Mouse (Mus musculus) left cerebral cortex, postnatal 10 days (tissue): Measurements from ENCODE around the gene Vmn1r10. TPM values are rescaled to one million over a fixed set of nuclear protein-coding genes. Genes with fewer than 3 reads are reported as not detected.

Experiments
- DNase-seq, 2 experiments: peaks; one replicate each; pipeline ENCODE4 v3.0.0; 2021 to 2022; ENCODE audit warnings: low spot score in 2 of 2, mixed read lengths in 1 of 2; ENCODE audit errors: extremely low spot score in 1 of 2
- intact Hi-C: fragments of 180-260 bp; cut with DNase I; formaldehyde crosslinking; loops from one replicate; pipeline ENCODE4 v1.15.1; 2025
- total RNA-seq, 2 experiments: library from RNA; stranded (reverse); gene quantifications; 2 replicates each; pipeline ENCODE4 v1.2.3; 2021

The Vmn1r10 gene
- total RNA-seq = not detected

- DNase-seq = no peak
- intact Hi-C loops = no loop called here
These were observed at the start of gene Vmn1r10 for GRCm38 (mm10) chr6:57109154-57109553. TSS of gene Vmn1r10 (plus strand) at chr6:57109454.

GRCm38 (mm10) chr6:57063730-57064129 lies 45.5 kb upstream of the Vmn1r10 start:
- intact Hi-C loops = no loop called here
- no peak for DNase-seq

GRCm38 (mm10) chr6:57066487-57066886 lies 42.8 kb upstream of the Vmn1r10 start, which contains the start of gene Vmn1r9:
TSS of gene Vmn1r9 (plus strand) at chr6:57066787.
- no peak for DNase-seq
- intact Hi-C loops = no loop called here

GRCm38 (mm10) chr6:57106358-57106757 lies 2.9 kb upstream of the Vmn1r10 start:
- intact Hi-C loops = no loop called here
- no peak for DNase-seq

- no peak for DNase-seq
- intact Hi-C loops = no loop called here
These were observed 23.9 kb downstream of the Vmn1r10 start, which contains the start of gene Vmn1r11 for GRCm38 (mm10) chr6:57133155-57133554. TSS of gene Vmn1r11 (plus strand) at chr6:57133455.

GRCm38 (mm10) chr6:57156619-57157018 lies 47.4 kb downstream of the Vmn1r10 start, which contains the start of gene Vmn1r12:
TSS of gene Vmn1r12 (plus strand) at chr6:57156919.
- no peak for DNase-seq
- intact Hi-C loops = no loop called here

Other genes with a start within 250 kb of the Vmn1r10 start
- gene Nt5c3, start 185.5 kb upstream of the Vmn1r10 start, total RNA-seq = 10 to 100 TPM; 57.4 to 65.7 TPM
- under 1 TPM; 0.55 to 0.60 TPM for gene Vmn1r4, start 185.4 kb upstream of the Vmn1r10 start, total RNA-seq
- gene Vmn1r5, start 139.2 kb upstream of the Vmn1r10 start, total RNA-seq = not detected
- gene Vmn1r6, start 112.2 kb upstream of the Vmn1r10 start, total RNA-seq = not detected
- not detected for gene Vmn1r7, start 84.1 kb upstream of the Vmn1r10 start, total RNA-seq
- not detected for gene Vmn1r8, start 77.2 kb upstream of the Vmn1r10 start, total RNA-seq
- gene Vmn1r9, start 42.7 kb upstream of the Vmn1r10 start, total RNA-seq = not detected
- not detected for gene Vmn1r11, start 24.0 kb downstream of the Vmn1r10 start, total RNA-seq
- gene Vmn1r12, start 47.5 kb downstream of the Vmn1r10 start, total RNA-seq = not detected
- not detected for gene Vmn1r13, start 93.8 kb downstream of the Vmn1r10 start, total RNA-seq
- not detected for gene Vmn1r14, start 122.2 kb downstream of the Vmn1r10 start, total RNA-seq
- gene Vmn1r15, start 148.5 kb downstream of the Vmn1r10 start, total RNA-seq = not detected
- not detected for gene Vmn1r16, start 220.0 kb downstream of the Vmn1r10 start, total RNA-seq